Mouse (Mus musculus) layer of hippocampus, postnatal 10 days (tissue): ENCODE data around the gene Chst8. TPM values are rescaled to one million over a fixed set of nuclear protein-coding genes. Genes with fewer than 3 reads are reported as not detected.

Source experiments
- DNase-seq, 2 experiments: peaks; one replicate each; pipeline ENCODE4 v3.0.0; 2021; ENCODE audit warnings: low spot score in 2 of 2
- total RNA-seq, 2 experiments: library from RNA; stranded (reverse); gene quantifications; 2 replicates each; pipeline ENCODE4 v1.2.3; 2021

Gene Chst8
- total RNA-seq, 2 experiments from 2014 or later = 24.0 to 34.8 TPM

DNA sequence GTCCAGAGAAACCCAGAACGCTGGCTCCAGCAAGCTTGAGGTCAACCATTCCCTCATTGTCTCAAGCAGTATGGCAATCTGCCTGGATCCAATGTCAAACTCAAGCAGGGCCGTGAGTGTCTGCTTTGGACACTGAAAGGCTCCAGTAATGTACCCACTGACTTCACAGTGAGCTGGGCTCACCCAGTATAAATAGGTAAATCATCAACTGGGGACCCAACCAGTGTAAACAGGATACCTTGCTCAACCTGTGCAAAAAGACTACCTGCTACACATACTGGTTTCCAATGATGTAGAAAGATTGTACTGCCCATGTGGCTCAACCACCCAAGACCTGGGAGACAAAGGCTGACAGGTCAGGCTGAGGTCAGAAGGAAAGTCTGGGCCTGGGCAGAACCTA lies 7.5 kb downstream of the Chst8 start:
- no peak for DNase-seq

DNA sequence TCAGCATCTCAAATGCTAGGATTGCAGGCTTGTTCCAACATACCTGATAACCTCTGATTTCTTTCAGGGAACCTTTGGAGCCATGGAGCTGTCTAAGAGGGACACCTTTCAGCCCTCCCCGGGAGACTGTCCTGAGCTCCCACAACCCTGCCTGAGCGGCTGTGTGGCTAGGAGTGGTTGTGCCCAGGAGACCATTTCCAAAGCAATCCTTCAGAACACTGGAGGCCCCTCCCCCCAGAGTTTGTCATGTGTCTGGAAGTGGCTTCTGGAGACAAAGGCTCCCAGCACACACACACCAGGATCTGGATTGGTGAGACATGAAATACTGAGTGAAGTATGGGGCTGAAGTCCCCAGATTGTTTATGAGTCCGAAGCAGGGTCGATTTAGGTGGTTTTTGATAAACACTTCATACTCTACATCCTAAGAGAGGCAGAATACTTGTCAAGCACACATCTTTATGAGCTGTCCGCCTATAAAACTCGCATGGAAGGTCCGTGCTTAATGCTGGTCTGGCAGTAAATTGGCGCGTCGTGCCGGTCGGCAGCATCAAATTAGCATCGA lies 12.5 kb downstream of the Chst8 start:
- no peak for DNase-seq

DNA sequence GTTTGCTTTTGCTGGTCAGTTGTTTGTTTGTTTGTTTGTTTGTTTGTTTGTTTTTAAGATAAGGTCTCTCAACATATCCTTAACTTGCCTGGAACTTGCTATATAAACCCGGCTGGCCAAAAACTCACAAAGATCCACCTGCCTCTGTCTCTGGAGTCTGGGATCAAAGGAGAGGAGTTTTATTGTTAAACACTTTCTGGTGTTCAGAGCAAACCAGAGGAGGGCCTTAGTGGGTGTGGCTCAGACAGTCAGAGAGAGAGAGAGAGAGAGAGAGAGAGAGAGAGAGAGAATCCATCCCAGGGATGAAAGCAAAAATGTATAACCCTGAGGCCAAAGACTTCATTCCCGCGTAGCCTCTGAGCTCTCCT lies 13.1 kb downstream of the Chst8 start:
- DNase-seq = no peak

DNA sequence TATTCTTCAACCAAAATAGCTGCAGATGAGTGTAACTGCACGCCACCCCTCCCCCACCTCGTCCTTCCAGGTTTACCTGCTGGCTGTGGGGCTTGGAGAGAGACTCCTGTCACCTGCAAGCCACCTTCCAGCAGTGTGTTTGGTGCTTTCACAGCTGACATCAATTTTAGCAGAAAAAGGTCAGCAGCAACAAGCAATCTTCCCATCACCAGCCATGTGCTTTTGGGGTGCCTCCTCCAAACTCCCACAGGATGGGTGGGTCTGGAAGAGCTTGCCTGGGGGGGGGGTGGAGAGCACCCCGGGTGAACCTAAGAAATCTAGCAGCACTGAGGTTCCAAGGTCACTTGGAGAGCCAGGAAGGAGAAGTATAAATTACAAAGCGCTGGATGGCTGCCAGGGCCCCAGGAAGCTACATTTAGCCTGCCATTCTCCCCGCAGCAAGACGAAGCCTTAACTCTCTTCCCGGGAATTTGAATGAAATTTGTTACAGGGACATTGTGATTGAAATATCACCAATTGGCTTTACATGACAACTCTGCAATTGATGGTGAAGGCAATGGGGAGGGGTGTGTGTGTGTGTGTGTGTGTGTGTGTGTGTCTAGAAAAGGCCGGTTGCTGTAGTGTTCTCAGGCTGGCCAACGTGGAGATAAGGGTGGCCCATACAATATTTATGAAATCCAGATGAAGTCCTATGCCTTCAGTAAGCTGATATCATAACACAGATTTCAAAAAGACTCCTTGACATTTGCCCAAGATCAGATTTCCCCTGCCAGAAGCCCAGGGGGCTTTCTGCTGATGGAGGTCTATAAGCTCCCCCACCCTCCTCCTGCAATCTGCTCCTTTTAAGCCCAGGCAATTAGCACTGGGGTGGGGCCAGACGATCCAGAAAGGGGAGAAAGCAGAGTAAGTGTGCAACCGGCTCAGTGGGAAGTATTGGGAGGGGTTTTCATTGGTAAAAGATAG lies 13.8 kb downstream of the Chst8 start:
- no peak for DNase-seq

DNA sequence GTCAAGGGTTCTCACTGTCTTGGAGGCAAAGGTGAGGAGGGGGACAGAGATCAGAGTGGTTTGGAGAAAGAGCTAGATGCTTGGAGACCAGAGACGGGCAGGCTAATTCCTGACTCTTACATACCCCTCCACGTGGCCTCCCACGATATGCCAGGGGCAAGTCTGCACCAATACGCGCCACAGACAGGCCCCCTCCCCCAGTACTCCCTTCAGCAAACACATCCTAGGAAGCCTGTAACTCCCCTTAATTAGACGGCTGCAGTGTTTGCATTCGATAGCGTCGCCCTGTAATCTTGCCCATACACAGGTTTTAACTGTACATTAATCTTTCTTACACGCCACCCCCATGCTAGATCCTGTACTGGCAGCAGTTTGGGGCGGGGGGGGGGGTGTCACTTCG lies 14.5 kb downstream of the Chst8 start:
- no peak for DNase-seq

DNA sequence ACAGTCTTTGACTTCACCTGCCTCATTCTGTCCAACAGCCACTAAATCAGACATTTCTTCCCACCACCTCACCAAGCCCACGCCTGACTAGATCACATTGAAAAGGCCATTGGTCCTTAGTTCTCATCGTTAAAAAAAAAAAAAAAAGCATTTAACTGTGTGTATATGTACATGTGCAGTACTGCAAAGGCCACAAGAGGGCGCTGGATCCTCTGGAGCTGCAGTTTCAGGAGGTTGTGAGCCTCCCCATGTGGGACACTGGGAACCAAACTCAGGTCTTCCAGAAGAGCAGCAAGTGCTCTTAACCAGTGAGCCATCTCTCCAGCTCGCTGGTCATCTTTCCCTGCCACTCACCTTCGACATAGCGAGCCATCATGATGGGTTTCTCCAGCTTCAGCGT lies 22.1 kb downstream of the Chst8 start:
- no peak for DNase-seq

DNA sequence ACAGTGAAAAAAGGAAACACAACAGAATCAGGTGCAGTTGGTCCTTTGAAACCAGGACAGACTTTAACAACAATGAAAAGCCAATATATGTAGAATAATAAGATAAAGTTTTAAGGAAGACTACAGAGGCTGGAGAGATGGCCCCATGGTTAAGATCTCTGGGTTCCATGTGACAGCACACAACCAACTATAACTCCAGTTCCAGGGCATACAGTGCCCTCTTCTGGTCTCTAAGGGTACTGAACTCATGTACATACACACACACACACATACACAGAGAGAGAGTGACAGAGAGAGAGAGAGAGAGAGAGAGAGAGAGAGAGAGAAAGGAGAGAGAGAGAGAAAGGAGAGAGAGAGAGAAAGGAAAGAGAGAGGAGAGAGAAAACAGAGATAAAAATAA lies 25.3 kb downstream of the Chst8 start:
- no peak for DNase-seq

DNA sequence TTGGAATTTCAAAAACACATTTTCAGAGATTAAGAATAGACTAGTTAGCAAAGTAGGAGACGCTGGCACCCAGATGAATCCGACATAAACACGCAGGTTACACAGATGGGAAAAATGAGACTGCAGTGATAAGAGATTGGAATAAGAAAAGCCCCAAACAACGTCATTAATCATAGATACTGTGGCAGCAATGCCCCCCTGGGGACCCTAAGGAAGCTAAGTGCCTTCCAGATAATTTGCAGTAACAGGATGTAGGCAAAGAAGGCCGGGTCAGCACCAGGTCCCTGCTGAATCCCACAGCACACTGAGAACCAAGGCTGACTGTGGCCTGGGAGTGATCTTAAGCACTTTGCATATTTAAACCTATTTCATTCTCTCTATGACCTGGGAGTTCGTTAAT lies 27.5 kb downstream of the Chst8 start:
- no peak for DNase-seq

DNA sequence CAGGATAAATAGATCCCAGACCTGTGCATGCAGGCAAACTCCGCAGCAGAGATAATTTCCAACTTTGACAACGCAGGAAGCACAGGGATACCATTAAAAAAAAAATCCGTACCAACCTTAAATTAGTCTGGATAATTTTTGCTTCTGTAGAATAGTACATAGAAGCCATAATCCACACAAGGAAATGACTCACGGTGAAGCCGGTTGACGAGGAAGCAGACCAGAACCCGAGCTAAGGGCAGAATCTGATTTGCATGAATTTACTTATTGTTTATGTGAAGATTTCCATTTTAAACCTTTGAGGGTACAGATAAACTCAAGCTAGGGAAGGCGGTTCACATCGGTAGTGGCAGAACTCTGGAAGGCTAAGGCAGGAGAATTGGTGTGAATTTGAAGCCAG lies 28.0 kb downstream of the Chst8 start:
- no peak for DNase-seq

DNA sequence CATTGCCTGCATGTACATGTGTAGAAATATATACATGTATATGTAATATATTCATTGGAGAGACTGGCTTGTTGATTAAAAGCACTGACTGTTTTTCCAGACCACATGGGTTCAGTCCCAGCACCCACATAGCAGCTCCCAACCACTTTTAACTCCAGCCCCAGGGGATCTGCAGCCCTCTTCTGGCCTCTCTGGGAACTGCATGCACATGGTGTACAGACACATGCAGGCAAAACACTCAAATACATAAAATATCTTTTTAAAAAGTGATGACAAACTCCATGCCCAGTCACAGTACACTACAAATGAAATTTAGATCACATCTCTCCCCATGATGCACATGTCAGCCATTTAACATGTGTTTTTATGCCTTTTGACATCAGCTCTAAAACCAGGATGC lies 30.5 kb downstream of the Chst8 start:
- no peak for DNase-seq

DNA sequence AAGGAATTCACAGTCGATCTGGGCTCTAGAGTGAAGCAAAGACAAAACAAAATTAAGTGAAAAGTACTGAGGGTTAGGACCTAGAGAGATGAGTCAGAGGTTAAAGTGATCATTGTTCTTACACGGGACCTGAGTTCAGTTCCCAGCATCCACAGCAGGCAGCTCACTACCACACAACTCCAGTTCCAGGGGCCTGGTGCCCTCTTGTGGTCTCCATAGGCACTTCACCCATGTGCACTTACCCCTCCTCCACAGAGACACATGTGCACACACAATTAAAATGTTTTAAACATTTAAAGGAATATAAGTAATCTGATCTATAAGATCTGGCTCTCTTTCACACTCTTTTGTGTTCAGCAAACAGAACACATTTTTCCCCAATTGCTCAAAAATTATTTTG lies 31.3 kb downstream of the Chst8 start:
- DNase-seq = no peak

DNA sequence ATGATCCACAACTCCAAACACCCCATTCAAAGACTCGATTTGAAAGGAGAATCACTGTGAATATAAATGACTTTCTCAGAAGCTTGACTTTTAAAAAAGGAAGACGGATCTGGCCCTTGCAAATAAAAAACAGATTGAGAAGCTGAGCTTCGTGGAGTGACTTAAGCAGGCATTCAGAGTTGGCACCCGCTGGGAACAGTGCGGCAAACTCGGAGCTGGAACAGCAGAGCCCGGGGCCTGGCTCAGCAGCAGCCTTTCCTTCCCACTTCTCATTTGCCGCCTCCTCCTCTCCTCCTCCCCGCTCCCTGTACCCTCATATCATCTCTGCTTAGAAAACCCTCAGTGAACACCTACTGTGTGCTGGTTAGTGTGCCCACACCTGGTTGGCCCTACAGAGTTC lies 34.1 kb downstream of the Chst8 start:
- peak; percentile 41 to 56 for DNase-seq

DNA sequence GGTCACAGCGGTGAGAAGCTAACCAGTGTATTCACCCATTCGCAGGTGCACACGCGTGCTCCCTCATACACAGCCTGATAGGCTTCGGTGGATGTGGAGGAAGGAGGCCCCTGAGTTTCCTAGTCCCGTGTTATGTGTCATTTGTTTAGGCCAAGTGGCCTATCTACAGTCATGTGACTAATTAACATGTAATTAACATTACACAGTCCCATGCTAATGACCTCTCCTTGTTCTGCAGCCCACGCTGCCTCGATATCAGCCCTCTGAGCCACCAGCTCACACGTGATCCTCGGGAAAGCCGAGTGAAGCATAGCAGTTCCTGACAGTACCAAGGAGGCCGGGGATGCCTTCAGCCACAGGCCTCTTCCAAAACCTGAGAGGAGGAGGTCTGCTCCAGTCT lies 36.9 kb downstream of the Chst8 start:
- DNase-seq = no peak

DNA sequence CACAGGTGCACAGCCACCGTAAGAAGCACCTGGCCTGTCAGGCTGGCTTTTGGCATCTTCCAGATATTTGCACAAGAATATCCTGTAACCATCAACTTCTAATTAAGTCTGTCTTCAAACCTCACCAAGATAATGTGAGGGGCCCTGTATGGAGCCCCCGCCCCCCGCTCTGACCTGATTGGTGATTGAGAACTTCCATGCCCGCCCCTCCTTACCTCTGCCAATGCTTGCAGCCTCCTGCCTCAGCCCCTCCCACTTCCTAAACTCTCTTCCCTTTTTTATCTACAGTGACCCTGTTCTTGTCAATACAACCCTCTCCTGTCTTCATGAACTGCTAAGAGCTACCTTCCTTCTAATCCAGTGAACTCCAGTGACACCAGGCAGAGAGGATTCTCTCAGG lies 37.6 kb downstream of the Chst8 start:
- DNase-seq = no peak

DNA sequence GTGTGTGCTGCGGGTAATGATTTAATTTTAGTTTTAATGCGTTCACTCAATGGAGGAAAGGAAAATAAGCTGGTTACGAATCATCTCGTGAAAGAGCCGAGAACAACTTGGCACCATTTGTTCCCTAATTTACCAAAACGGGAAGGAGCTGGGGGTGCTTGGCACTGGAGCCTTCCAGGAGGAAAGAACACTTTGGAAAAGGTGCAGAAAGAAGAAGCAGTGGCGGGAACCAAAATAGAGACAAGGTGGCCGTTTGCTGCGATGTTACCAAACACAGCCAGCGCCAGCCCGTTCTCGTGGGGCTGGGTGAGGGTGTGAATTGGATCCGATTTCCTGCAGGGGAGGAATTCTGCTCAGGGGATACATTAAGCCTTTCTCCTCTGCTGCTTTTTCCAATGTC lies 38.5 kb downstream of the Chst8 start:
- peak in 1 of 2 experiments; percentile 49 for DNase-seq

DNA sequence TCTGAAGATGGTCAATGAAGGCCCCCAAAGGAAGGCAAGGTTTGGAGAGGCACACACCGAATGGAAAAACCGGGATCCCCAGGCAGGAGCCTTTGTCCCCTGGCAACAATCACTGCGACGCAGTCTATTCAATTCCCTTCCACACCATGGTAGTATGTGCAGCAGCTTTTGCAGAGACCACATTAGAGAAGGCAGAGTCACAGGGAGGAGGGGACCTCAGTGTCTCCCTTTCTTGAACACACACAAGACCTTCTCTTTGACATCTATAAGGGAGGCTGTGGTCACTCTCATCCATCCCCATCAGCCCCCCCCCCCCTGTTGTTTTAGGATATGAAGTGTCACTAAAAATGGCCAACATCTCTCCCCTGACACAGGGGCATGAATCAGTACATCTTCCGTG lies 39.2 kb downstream of the Chst8 start:
- no peak for DNase-seq

DNA sequence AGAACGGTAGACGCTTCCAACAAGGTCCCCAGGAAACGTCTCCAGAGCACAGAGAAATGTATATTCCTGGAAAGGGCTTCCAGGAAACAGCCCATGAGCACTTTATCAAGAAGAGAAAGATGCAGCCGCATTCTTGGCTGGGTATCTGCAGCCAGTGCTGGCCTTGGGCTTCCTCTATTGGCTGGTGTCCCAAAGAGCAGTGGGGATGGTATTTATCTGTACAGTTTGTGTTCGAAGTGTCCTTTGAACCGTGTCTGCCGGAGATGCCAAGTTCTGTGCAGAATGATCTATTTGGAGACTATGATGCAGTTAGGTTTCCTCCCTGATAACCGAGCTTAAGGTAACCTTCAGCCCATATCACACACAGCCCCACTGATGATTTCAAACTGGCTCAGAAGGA lies 43.0 kb downstream of the Chst8 start:
- DNase-seq = no peak

DNA sequence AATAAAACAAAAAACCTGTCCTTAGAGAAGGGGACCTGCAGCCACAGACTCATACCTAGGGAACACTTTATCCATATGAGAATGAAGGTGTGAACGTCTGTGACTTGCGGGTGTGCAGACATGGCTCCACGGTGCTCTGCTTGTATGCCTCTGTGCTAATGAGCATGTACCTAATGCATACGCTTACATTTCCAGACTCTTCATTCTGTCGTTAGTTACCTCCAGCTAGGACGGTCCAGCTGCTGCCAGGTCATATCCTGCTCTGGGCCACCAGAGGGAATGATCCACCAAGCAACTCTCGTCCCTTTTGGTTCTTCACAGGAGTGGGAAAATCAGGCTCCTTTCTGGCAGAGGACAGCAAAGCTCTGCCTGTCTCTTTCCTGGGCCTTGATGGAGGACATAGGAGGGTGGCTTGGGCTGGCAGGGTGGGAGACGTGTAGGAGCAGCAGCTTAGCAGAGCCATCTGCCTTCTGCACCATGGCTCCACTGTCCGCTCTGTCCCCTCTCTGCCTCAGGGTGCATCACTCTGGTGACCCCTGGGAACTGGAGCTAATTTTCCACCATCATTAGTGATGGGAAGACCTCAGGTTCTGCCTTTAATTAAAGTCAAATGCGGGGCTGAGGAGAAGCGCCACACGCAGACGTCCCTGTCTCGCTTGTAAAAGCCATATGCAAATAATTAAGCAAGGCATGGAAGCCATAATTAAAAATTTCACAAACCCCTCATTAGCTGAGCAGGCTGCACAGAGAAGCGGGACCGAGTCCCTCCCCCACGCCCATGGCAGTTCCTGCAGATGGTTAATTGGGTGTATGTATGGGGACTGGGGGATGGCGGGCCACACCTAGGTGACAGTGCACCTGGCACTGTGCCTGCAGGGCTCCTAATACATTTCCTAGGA lies 48.0 kb downstream of the Chst8 start:
- no peak for DNase-seq

DNA sequence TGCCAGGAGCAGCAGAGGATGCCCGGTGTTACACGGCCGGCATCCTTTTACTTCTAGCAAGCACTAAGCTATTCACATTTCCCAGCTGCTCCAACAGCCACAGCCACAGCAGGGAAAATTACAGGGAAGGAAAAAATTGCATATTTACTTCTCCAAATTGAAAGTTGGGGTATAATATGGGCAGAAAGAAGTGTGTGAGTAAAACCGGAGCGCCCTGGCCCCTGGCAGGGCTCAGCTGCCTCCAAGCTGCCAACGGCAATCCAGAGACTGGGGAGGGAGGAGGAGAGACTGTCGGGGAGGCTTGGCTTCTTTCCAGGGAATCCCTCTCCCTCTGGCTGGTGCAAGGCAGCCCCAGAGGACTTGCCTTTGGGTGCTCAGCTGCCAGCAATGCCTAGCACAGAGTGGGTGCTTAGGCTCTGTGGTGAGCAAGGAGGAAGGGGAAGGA lies 53.1 kb downstream of the Chst8 start:
- peak; percentile 57 to 66 for DNase-seq

DNA sequence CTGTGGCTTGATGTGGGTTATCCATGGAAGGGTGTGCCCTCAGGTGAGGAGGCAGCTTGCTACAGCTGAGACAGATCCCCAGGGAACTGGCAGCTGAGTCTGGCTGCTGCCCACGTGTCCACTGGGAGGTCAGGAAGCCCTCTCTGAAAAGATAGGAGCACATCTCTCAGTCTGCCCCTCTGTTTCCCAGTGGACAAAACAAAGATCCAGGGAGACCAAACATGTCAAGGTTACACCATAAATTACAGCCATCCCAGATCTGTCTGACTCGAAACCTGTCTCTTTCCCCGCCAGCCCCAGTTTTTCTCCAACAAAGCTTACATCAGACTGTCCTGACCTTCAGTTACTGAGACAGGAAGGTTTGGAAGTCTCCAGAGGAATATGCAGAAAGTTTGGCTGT lies 53.8 kb downstream of the Chst8 start:
- DNase-seq = no peak

DNA sequence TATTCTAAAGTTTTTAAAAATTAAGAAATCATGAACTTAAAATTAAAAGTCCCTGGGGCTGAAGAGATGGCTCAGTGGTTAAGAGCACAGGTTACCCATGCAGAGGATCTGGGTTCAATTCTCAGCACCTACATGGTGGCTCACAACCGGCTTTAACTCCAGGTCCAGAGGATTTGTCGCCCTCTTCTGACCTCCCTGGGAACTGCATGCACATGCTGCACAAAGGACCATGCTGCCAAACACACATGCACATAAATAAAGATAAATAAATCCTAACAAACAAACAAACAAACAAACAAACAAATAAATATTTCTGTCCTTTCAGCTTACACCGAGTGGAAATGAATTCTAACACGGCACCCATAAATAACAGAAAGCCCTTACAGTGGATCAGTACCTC lies 55.0 kb downstream of the Chst8 start:
- DNase-seq = no peak
